ENCODE assay signal across 8 mouse cellular contexts in the genomic region with DNA sequence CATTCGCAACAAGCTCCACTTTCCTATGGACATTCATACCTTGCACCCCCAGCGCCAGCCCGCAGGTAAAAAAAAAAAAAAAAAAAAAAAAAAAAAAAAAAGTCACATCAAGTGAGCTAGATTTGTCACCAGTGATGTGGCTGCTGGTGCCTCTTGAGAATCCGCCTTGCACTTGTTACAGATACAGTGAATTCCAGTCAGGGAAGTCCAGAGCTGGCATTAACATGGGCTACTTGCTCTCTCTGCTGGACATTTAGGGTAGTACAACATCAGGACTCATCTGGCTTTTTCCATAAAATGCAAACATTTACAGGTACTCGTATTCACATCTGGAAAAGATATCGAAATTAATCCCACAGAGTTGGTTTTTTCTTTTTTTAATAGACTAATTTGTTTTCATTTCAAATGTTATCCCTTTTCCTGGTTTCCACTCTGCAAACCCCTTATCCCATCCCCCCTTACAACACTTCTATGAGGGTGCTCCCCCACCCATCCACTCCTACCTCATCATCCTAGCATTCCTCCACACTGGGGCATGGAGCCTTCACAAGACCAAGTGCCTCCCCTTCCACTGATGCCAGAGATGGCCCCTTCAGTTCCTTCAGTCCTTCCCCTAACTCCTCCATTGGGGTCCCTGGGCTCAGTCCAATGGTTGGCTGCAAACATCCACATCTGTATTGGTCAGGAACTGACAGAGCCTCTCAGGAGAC. TPM values are rescaled to one million over a fixed set of nuclear protein-coding genes. Genes with fewer than 3 reads are reported as not detected.
A peak's percentile ranks its signal among the peaks of the same experiment; 100 is the strongest.
DNase-seq lines count a peak whose midpoint lies in the region; ATAC-seq and TF ChIP-seq lines count a peak whose summit lies in the region.

No protein-coding gene starts in this region.

- no peak overlapping the region for H3K9ac ChIP-seq in heart, adult 2 months (ENCODE audit: low read depth, low read length)
- H3K9ac ChIP-seq in midbrain, embryonic 11.5 days (ENCODE audit: low read length), result no peak overlapping the region

- peak in 1 of 2 experiments; percentile 42 for DNase-seq in heart, adult 2 months
- DNase-seq in heart, postnatal 25 days (ENCODE audit: low spot score), result no peak
- peak; percentile 70 for DNase-seq in R1 (ENCODE audit: low read depth, low spot score)
- peak; percentile 57 for DNase-seq in embryo, embryonic 9.5 days (ENCODE audit: extremely low spot score)
- DNase-seq in heart, postnatal 4 days, result peak; percentile 68
- DNase-seq in layer of hippocampus, adult 8-10 months (ENCODE audit: low spot score in 2 of 2), result peak; percentile 61 to 66
- DNase-seq in midbrain, embryonic 11.5 days (ENCODE audit: low spot score, missing footprints), result peak; percentile 94
- DNase-seq in testis, postnatal 10 days (ENCODE audit: low spot score), result no peak

- no peaks in the 10 kb centered on the region for H3K36me3 ChIP-seq in heart, adult 2 months (ENCODE audit: control insufficient read depth, insufficient read depth, low read length)
- peaks cover 17% of the 10 kb centered on the region for H3K36me3 ChIP-seq in midbrain, embryonic 11.5 days (ENCODE audit: control insufficient read depth, insufficient read depth, low read length)

- H3K79me2 ChIP-seq in heart, adult 2 months (replicated peaks; ENCODE audit: control insufficient read depth, insufficient read depth, low read length), result no peaks in the 10 kb centered on the region

- H3K9me3 ChIP-seq in midbrain, embryonic 11.5 days (ENCODE audit: control insufficient read depth, low read length), result no peaks in the 10 kb centered on the region

- TF ChIP-seq EP300 in heart, adult 2 months (IDR thresholded peaks at IDR 0.05; ENCODE audit: insufficient read depth, low read depth, low read length), result 0 out of 2 replicates have a peak, but pooled peaks have one; percentile 48

- intact Hi-C loops in heart, adult 2 months (cut with DNase I), result loop anchor here (1.0 to 2.0 kb wide), 2 partner anchors 195 to 366 kb away; no protein-coding TSS in a partner anchor
- intact Hi-C loops in heart, postnatal 25 days (cut with DNase I), result loop anchor here (1.0 to 5.0 kb wide), 3 partner anchors 22 to 364 kb away; a partner anchor contains a TSS

- H3K27me3 ChIP-seq in heart, adult 2 months (ENCODE audit: control insufficient read depth, insufficient read depth, low read length), result no peaks in the 10 kb centered on the region
- H3K27me3 ChIP-seq in midbrain, embryonic 11.5 days (ENCODE audit: control insufficient read depth, insufficient read depth, low read length), result no peaks in the 10 kb centered on the region

- TF ChIP-seq CTCF in heart, adult 2 months (IDR thresholded peaks at IDR 0.05), result peak; percentile 85

- TF ChIP-seq POLR2A in heart, adult 2 months (IDR thresholded peaks at IDR 0.05; ENCODE audit: insufficient read depth, low read depth, low read length), result no peak

- WGBS in heart, adult 2 months, result 53% methylated on average over 6 of the region's 6 CpGs
- 66% methylated on average over 6 of the region's 6 CpGs for WGBS in midbrain, embryonic 11.5 days

- peaks cover 2% of the 10 kb centered on the region; the same call in 1 of the 2 replicates for H3K4me1 ChIP-seq in heart, adult 2 months (ENCODE audit: control insufficient read depth, insufficient read depth, low read length)
- no peaks in the 10 kb centered on the region for H3K4me1 ChIP-seq in midbrain, embryonic 11.5 days (ENCODE audit: control insufficient read depth, insufficient read depth, low read length)

- H3K4me3 ChIP-seq in heart, adult 2 months, result no peak overlapping the region
- no peak overlapping the region for H3K4me3 ChIP-seq in midbrain, embryonic 11.5 days (ENCODE audit: low read depth, low read length)

- peak; percentile 72 for ATAC-seq in midbrain, embryonic 11.5 days (ENCODE audit: low FRiP score)

- H3K4me2 ChIP-seq in midbrain, embryonic 11.5 days, result no peak overlapping the region

- H3K27ac ChIP-seq in heart, adult 2 months, result no peak overlapping the region
- H3K27ac ChIP-seq in midbrain, embryonic 11.5 days (ENCODE audit: low read depth, low read length), result no peak overlapping the region

RNA-seq across cellular contexts. Expression of a gene that starts 23.6 kb away (rescaled TPM):
- total RNA-seq in heart, adult 2 months (2021), result 10 to 100 TPM; 10.6 to 12.3 TPM
- 3.8 and 6.7 TPM in 2 replicates for polyA plus RNA-seq in heart, adult 2 months (2012; rRNA removed)
- 10 to 100 TPM in 1 of 2 experiments, 1 to 10 TPM in 1; 9.7 to 12.0 TPM for total RNA-seq in heart, postnatal 25 days (2021)
- total RNA-seq in heart, postnatal 4 days (2021), result 10 to 100 TPM; 12.9 to 13.2 TPM
- total RNA-seq in layer of hippocampus, adult 8-10 months (2022), result 10 to 100 TPM; 26.1 to 30.6 (median 29.4) TPM
- polyA plus RNA-seq in midbrain, embryonic 11.5 days (2014; fragmentation: Nextera tagmentation; extraction: Ambion mirVana), result 5.3 and 6.1 TPM in 2 replicates

RNA-seq across cellular contexts. Expression of a gene that starts 36.5 kb away (rescaled TPM):
- 10 to 100 TPM in 1 of 2 experiments, 1 to 10 TPM in 1; 8.4 to 13.2 TPM for total RNA-seq in heart, adult 2 months (2021)
- 14.7 and 18.4 TPM in 2 replicates for polyA plus RNA-seq in heart, adult 2 months (2012; rRNA removed)
- 10 to 100 TPM in 1 of 2 experiments, 1 to 10 TPM in 1; 7.0 to 14.0 TPM for total RNA-seq in heart, postnatal 25 days (2021)
- 10 to 100 TPM; 13.5 to 13.7 TPM for total RNA-seq in heart, postnatal 4 days (2021)
- total RNA-seq in layer of hippocampus, adult 8-10 months (2022), result 100 to 1,000 TPM; 108 to 144 (median 121) TPM
- 98.0 and 98.6 TPM in 2 replicates for polyA plus RNA-seq in midbrain, embryonic 11.5 days (2014; fragmentation: Nextera tagmentation; extraction: Ambion mirVana)

RNA-seq across cellular contexts. Expression of a gene that starts 45.6 kb away (rescaled TPM):
- 10 to 100 TPM; 47.1 to 52.2 TPM for total RNA-seq in heart, adult 2 months (2021)
- 7.4 and 16.9 TPM in 2 replicates for polyA plus RNA-seq in heart, adult 2 months (2012; rRNA removed)
- 10 to 100 TPM; 45.0 to 49.6 TPM for total RNA-seq in heart, postnatal 25 days (2021)
- total RNA-seq in heart, postnatal 4 days (2021), result 100 to 1,000 TPM in 1 of 2 experiments, 10 to 100 TPM in 1; 91.2 to 102 TPM
- 100 to 1,000 TPM; 121 to 126 (median 123) TPM for total RNA-seq in layer of hippocampus, adult 8-10 months (2022)
- 147 and 156 TPM in 2 replicates for polyA plus RNA-seq in midbrain, embryonic 11.5 days (2014; fragmentation: Nextera tagmentation; extraction: Ambion mirVana)

Comparison
In these comparisons a context has a peak if more than half of its experiments do, and no peak if none do; other contexts are left out.
1. DNase-seq: peak in R1 (single experiment), embryo, embryonic 9.5 days (single experiment), heart, postnatal 4 days (single experiment), layer of hippocampus, adult 8-10 months (2 of 2) and midbrain, embryonic 11.5 days (single experiment); none in heart, postnatal 25 days (single experiment) and testis, postnatal 10 days (single experiment).
2. RNA of a gene that starts 36.5 kb away (total RNA-seq): 108 to 144 TPM in layer of hippocampus, adult 8-10 months; 7.0 to 14.0 TPM in heart, postnatal 25 days, 13.5 to 13.7 TPM in heart, postnatal 4 days and 8.4 to 13.2 TPM in heart, adult 2 months; every median in the first group is over 4 times any median in the second.